Mouse (Mus musculus) thymus, postnatal 4 days (tissue): ENCODE measurements around the gene Gusb.
"Not testable (repeated sequence)": the region's sequence is repeated elsewhere in the genome, so short reads cannot be mapped to it uniquely, and the experiment has no call there.

Experiments used
- DNase-seq: peaks from one replicate; pipeline ENCODE4 v3.0.0; 2021

Gusb gene

DNA sequence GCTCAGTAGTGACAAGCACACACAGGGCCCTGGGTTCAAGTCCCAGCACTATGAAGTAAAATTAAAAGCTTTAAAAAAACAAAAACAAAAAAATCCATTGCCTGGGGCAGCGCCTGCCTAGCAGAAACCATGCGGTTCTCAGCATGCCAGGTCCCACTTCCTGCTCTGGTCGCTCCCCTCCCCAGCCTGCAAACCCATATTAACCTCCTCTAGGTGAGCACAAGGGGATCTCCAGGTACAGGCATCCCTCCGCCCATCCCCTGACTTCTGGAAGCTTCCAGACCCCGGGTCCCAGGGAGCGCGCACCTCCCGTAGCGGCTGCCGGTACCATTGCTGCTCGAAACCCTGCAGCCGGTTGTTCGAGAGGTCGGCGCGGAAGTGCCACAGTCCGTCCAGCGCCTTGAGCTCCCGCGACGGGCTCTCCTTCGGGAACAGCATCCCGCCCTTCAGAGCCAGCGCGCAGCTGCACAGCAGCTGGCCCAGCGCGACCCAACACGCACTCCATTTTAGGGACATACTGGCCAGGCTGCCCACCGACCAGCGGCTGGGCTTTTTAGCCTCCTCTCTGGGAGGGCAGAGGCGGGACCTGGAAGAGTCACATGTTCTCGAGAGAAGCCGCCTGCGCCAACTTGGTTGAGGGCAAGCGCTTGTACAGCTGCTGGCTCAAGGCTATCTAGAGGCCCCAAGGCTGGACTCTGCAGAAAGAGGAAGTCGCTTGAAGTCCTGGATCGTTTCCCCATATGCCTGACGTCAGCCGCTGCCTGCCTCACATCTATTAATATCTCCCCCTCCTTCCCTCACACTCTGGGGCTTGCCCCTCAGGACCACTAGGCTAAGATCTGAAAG is at the start of gene Gusb:
TSS of gene Gusb (minus strand) at position 749 of the 846 bp plus-strand sequence.
- DNase-seq = peak; percentile 75

DNA sequence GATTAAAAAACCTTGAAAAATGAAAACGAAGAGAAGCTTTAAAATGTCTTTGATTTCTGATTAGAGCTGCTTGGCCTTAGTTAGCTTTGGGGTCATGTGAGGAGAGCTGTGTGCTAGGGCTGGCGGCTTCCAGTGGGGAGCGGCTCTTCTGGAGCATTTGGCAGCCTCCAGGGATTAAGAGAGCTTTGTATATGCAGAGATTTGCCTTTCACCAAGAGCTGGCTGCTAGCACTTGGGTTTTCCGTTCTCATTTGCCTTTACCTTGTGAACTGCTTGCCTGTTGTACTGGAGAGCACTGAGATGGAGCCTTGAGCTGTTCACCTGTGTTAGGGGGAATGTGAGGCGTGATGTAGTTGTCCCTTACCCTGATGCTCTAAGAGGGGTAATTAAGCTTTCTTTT is 49.7 kb upstream of the Gusb start:
- no peak for DNase-seq

DNA sequence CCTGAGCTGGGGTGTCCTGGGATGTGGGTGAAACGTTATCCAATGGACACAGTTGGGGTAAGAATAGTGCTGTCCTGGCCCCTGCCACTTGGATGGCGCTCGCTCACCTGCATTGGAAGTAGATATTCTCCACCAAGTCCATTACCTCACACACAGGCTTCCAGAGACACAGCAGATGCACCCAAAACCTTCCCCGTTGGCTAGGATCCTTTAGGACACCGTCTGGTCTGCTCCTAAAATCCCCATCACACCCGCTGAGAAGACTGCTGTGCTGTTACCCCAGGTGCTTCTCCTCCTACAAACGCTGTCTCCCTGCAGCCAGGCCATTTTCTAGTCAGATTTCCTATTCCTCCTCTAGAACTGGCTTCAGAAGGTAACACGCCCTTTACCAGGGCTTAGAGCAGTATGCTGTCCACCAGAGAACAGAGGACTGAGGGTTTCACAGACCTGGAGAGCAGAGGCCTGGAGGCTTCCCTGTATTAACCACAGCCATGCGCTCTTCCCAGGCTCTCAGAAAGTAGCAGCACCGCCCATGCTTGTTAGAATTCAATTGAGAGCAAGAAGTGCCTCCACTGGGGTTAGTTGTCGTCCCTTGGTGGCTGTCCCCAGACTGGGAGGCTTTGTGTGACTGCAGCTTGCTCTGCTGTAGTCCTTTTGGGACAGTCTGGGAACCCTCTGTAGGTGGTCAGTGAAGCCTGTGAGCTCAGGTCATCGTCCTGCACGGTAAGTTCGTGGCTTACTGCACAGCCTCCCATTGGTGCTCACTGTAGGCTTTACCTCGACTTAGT is 48.4 kb upstream of the Gusb start:
- DNase-seq = no peak

GRCm38 (mm10) chr5:130050416-130050815 is 47.6 kb upstream of the Gusb start:
- DNase-seq = no peak

DNA sequence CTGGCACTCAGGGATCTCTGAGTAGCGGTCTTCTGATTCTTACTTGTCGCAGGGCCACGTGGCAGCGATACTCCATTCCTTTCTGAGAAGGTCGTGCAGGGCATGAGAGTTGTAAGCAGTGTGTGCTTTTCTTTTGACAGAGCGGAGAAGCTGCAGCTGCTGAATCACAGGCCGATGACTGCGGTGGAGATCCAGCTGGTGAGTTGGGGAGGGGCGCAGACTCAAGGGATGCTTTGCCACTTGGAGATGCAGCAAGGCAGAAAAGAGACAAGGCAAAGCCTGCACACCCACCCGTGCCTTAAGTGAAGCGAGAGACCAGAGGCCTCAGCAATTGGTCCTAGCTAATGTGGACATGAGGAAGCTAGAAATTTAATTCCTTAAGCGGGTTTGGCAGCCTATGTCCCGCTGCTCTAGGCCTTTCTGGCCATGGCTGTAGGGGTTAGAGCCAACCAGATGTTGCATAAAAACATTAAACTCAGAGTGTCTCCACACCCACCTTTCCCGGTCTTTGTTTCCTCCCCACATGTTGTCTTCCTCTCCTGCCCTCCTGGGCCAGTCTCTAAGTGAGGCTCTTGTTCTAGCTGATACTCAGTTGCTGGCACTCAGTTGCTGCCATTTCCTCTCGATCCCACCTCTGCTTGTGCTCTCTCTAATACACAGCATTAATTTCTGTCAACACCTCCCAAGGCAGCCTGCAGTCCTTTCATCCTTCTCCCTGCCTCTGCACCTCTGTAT is 46.1 kb upstream of the Gusb start:
- no peak for DNase-seq

DNA sequence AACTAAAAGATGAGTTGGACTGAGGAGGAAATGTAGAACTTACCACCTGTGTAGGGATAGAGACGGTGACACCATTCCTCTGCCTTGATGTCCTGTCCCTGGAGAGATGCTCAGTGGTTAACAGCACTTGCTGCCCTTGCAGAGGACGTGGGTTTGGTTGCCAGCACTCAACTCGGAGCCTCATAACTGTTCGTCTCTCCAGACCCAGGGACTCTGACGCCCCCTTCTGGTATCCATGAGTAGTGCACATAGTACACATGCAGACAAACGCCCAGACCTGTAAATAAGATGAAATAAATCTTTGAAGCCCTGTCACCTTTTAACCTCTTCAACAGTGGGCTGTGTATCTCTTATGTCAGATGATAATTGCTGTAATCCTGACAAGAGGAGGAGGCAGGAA is 44.2 kb upstream of the Gusb start:
- no peak for DNase-seq

DNA sequence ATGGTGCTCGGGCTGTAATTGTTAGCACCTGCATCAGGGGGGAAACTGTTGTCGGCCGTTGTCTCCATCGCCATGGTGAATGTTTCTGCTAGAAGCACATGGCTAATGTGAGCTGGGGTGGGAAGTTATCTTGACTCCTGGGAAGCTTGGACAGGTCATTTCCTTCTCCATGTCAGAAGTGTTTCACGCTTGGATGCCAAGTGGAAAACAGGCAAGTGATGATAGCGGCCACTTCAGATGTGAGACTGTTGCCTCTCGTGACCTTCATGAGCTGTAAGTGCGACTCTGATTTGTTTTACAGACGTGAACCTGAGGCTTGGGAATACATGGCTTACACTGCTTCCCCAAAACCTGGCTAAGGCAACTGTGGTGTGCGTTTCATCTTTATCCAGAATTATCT is 43.7 kb upstream of the Gusb start:
- no peak for DNase-seq

- no peak for DNase-seq
Observed at GRCm38 (mm10) chr5:130046100-130046499, 43.3 kb upstream of the Gusb start.

GRCm38 (mm10) chr5:130044201-130044695 is 41.4 kb upstream of the Gusb start:
- no peak for DNase-seq

- no peak for DNase-seq
Observed at GRCm38 (mm10) chr5:130043741-130044140, 40.9 kb upstream of the Gusb start.

DNA sequence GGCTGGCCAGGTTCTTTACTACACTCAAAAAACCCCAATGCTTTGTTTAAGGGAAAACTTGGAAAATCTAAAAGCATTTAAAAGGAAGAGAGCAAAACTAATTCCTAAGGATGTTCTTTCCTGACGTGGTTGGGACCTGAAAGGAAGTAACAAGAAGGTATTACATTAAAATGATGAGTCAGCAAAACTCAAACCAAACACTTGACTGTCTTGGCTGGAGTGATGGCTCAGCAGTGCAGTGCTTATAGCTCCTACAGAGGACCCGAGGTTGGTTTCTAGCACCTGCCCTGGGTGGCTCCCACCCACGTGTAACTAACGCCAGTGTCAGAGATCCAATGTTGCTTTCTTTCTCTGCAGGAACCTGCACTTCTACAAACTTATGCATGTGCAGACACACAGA is 38.4 kb upstream of the Gusb start:
- no peak for DNase-seq

GRCm38 (mm10) chr5:130040797-130041196 is 37.9 kb upstream of the Gusb start:
- no peak for DNase-seq

- DNase-seq = peak; percentile 68
Observed at GRCm38 (mm10) chr5:130037752-130038455, 35.1 kb upstream of the Gusb start.

DNA sequence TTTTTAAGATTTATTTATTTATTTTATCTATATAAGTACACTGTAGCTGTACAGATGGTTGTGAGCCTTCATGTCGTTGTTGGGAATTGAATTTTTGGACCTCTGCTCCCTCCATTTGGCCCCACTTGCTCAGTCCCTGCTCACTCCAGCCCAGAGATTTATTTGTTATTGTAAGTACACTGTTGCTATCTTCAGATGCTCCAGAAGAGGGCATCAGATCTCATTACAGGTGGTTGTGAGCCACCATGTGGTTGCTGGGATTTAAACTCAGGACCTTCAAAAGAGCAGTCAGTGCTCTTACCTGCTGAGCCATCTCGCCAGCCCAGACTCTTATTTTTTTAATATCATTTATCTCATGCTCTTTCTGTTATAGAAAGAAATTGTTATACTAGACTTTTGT is 33.5 kb upstream of the Gusb start:
- not testable (repeated sequence) for DNase-seq

GRCm38 (mm10) chr5:130033869-130034268 is 31.0 kb upstream of the Gusb start:
- DNase-seq = no peak

GRCm38 (mm10) chr5:130031410-130032390 is 28.9 kb upstream of the Gusb start:
- DNase-seq = no peak

DNA sequence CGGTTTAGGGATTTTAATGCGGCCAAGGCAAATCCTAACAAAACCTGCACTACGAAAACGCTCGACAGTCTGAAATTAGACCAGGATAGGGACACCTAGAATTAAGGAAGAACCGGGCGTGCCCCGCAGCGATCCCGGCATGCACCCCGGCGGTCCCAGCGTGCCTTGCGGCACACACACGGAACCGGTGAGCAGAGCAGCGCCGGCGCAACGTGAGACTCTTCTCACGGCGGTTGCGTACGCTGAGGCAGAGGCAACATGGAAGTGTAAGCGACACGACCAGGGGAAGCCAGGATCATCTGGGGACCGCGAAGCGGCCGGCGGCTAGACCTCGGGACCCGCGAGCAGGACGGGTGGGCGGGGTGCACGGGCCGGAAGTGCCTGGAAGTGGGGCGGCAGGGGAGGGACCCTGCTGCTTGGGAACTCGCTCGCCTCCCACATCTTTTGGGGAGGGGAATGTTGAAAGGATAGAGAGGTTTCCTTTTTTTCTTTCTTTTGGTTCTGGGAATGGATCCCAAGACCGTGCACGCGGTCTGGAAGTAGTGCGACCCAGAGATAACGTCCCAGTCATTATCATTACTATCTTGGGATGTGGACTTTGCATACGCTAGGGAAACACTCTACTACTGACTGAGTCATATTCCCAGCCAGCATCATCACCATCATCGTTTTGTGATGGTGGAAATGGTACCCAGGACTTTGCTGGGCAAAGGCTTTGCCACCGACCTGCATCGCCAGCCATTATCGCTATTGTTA is 26.5 kb upstream of the Gusb start, which contains the start of the genes Asl and Crcp:
TSS of gene Asl (minus strand) at position 106 of the 756 bp plus-strand sequence.
TSS of gene Crcp (plus strand) at position 149 of the 756 bp plus-strand sequence.
- DNase-seq = peak; percentile 89

- DNase-seq = no peak
Observed at GRCm38 (mm10) chr5:130027696-130028095, 24.8 kb upstream of the Gusb start.

- no peak for DNase-seq
Observed at GRCm38 (mm10) chr5:130027134-130027533, 24.3 kb upstream of the Gusb start.
